Mouse (Mus musculus) skeletal muscle tissue, adult 2 months (tissue): ENCODE measurements around the gene Crhbp.

ENCODE experiments used
- DNase-seq: peaks from one replicate; pipeline ENCODE4 v3.0.0-alpha.2; 2012; ENCODE audit warnings: low read depth, low spot score

The Crhbp gene

DNA sequence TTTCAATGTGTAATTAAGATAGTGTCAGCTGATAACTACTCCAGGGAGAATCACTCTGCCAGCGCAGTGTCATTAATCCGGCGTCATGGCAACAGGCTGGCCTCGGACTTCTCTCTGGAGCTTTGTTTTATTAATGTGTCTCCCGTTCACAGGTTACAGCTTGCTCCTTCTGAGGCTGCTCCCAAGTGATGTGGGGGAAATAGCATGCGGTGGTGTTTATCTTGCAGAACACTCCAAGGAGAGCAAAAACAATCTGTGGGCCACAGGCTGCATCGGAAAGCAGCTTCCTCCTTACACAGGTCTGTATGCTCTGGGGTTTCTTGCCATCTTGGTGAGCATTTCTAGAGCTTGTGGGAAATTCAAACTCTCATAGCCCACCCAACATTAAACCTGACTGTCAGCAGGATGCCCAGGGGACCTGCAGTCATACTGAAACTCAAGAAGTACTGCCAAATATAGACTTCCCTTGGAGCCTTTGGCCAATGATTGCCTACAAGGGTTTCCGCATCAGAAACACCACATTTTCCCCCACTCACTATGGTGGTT lies 25.4 kb downstream of the Crhbp start:
- DNase-seq, result no peak

DNA sequence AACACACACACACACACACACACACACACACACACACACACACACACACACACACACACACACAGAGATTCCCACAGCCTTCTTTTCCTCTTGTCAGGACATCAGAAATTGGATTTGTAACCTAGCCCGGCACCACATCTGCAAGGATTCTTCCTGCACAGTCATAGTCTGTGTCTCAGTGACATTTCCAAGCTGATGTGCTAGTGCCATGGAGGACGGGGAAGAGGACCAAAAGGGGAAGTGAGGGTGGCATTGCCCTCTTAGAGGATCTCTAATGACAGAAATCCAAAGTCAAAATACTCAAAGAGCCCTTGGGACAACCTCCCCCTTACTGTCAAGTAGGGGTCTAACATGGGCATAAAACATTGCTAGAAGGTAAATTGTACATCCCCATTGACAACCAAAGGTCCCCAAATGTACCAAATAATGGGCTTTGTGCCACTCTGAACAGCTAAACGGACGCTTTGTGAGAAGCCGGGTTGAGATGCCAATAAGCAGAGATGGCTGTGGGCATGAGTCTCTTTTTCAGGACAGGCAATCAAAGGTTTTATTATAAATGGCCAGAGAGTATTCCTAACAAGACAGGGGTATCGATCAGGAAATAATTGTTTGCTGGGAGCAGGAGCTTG lies 26.0 kb downstream of the Crhbp start:
- DNase-seq, result no peak

DNA sequence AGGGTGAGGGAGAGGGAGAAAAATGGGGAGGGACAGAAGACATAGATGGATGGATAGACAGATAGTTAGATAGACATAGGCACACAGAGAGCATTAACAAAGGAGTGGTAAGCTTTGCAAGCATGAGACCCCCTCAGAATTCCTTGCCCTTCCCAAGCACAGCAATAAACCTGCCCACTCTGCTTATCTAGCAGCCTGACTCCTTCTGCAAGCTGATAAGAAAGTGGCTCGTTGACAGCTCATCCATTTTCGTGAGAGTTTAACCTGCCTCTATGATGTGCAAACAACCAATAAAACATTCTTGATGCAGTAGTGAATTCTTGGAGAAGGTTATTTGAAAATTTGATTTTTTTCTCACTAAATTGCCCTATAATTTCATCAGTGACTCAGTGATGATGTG lies 32.5 kb downstream of the Crhbp start:
- DNase-seq, result no peak

DNA sequence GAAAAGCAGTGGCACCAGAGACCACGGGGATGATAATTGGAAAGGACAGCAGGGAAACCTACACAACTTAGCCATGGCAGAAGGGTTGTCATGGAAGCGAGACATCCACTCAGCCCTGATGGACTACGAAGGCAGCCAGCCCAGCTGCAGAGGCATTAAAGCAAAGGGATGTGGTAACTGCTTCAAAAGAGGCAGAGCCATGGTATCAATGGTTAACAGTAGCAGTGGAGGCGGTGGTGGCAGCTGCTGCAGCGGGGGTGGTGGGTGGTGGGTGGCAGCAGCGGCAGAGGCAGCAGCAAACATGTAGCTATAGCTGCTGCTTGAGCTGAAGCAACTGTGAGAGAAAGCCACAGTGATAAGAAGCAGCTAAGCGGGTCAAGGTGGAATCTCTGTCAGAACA lies 51.5 kb downstream of the Crhbp start:
- no peak for DNase-seq

DNA sequence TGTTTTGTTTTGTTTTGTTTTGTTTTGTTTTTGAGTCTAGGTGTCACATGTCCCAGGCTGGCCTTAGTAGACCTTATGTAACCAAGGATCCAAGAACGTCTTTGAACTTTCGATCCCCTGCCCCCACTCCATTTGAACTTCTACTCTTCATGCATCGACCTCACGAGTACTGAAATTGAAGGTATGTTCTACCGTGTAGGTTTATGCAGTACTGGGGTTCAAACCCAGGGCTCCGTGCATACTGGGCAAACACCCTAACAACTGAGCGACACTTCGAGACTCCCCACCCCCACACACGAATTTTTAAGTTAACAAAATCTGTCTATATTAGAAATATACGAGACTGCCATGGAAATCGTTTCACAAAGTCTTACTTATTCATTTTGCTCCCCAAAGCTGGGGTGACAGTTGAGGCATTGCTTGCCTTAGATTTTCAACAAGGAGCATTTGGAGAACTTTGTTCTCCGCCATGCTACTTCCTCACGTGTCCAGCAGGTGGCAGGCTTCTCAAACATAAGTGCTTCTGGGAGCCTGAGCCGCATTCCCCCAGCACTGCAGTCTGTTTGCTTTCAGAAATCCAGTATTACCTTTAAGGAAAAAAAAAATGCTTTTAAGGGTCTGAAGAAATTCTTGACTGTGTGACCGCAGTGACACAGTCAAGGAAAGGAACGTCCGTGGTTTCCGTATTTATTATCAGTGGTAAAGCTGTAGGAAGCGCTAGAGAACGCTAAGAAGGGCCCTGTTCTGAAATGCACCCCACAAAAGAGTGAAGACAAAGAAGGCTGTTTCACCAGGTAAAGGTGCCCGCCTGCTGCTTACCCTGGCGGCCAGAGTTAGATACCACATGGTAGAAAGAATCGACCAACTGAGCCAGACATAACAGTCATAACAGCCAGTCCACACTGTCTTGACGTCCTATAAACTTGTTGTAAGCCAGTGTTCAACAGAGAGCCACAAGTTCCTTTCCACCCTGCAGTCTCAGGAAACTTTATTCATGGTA lies 54.6 kb downstream of the Crhbp start:
- peak; percentile 64 for DNase-seq

DNA sequence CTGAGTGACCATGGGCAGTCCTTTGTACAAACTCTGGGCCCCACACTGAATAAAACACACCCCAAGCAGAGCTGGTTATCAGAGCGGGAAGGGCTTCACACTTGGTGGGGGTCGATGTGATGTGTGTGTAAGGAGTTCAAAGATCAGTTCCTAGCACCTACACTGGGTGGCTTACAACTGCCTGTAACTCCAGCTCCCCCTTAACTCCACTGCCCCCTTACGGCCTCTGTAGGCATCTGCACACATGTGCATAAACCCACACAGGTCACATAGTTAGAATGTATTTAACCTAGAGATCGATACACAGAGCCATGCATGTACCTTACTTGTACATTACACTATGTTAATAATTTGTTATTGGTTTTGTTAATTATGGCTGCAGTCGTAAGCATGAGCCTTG lies 56.5 kb downstream of the Crhbp start:
- no peak for DNase-seq

DNA sequence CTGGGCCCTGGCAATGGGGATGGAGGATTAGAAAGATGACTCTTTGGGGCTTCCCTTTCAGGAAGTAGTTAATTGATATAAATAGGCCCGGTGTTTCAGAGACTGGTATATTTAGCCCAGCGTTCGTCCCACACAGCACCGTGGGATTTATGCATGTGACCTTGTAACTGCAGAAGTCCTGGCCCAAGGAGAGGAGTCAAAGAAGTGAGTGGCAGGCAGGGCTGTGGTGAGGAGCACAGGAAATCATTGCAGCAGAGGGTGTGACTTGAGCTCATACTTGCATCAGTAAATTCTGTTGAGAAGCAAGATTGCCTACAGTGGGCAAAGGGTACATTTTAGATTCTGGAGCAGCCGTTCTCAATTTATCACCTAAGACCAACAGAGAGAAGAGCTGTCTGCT lies 62.3 kb downstream of the Crhbp start:
- peak; percentile 52 for DNase-seq
